ENCODE assay signal across 8 mouse cellular contexts in the genomic region with DNA sequence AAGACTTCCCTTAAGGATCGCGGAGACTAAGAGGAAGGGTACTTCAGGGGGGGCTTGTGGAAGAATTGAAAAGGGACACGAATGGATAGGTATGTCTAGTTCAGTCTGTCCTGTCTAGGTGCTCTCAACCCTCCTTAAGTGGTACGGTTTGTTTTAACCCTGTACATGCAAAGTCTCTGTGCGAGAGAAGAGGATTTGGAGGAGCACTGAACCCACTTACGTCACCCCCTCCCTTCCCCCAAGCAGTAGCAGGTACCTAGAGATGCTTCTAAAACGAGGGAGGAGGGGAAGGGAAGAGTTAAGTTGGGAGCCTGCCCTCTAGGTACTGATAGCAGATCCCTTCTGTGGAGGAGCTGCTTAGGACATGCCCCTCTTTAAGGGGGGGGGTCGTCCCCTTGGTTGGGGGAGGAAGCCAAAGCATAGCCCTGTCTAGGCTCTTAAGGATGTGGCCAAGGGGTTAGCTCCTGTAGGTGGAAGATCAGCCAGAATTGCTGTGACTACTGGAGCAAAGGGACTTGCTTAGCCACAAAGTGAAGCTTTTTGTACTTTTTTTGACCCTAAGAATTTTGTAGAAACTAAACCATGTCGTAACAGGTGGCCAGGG.
DNase-seq lines count a peak whose midpoint lies in the region; ATAC-seq and TF ChIP-seq lines count a peak whose summit lies in the region.

No protein-coding gene starts in this region.

- peak overlapping the region; percentile 48 for H3K4me3 ChIP-seq in kidney, embryonic 15.5 days (replicated peaks)
- peak overlapping the region; percentile 71 for H3K4me3 ChIP-seq in cortical plate, adult 2 months (ENCODE audit: insufficient read depth, low read length)
- peak overlapping the region; percentile 49 for H3K4me3 ChIP-seq in hindbrain, embryonic 15.5 days
- H3K4me3 ChIP-seq in midbrain, embryonic 15.5 days = peak overlapping the region; percentile 48
- H3K4me3 ChIP-seq in cerebellum, adult 2 months (replicated peaks; ENCODE audit: insufficient read depth, low read depth, low read length) = no peak overlapping the region

- H3K36me3 ChIP-seq in kidney, embryonic 15.5 days = no peaks in the 10 kb centered on the region
- H3K36me3 ChIP-seq in hindbrain, embryonic 15.5 days = no peaks in the 10 kb centered on the region
- no peaks in the 10 kb centered on the region for H3K36me3 ChIP-seq in midbrain, embryonic 15.5 days (replicated peaks)

- no peaks in the 10 kb centered on the region for H3K9me3 ChIP-seq in kidney, embryonic 15.5 days (replicated peaks)
- no peaks in the 10 kb centered on the region for H3K9me3 ChIP-seq in hindbrain, embryonic 15.5 days
- H3K9me3 ChIP-seq in midbrain, embryonic 15.5 days = no peaks in the 10 kb centered on the region

- H3K9ac ChIP-seq in kidney, embryonic 15.5 days = no peak overlapping the region
- peak overlapping the region; percentile 45 for H3K9ac ChIP-seq in hindbrain, embryonic 15.5 days
- peak overlapping the region; percentile 49; the same call in 1 of the 2 replicates for H3K9ac ChIP-seq in midbrain, embryonic 15.5 days

- H3K4me1 ChIP-seq in kidney, embryonic 15.5 days = no peaks in the 10 kb centered on the region
- H3K4me1 ChIP-seq in cortical plate, adult 2 months (ENCODE audit: control insufficient read depth, insufficient read depth, low read length) = no peaks in the 10 kb centered on the region
- peaks cover 5% of the 10 kb centered on the region; the same call in 1 of the 2 replicates for H3K4me1 ChIP-seq in hindbrain, embryonic 15.5 days (replicated peaks)
- H3K4me1 ChIP-seq in midbrain, embryonic 15.5 days = peaks cover 3% of the 10 kb centered on the region; the same call in 1 of the 2 replicates
- H3K4me1 ChIP-seq in cerebellum, adult 2 months (ENCODE audit: control insufficient read depth, insufficient read depth, low read length) = no peaks in the 10 kb centered on the region

- 30% methylated on average over 9 of the region's 9 CpGs for WGBS in kidney, embryonic 15.5 days
- 24% methylated on average over 9 of the region's 9 CpGs for WGBS in hindbrain, embryonic 15.5 days
- 24% methylated on average over 9 of the region's 9 CpGs for WGBS in midbrain, embryonic 15.5 days
- WGBS in cerebellum, adult 2 months = 32% methylated on average over 9 of the region's 9 CpGs

- peak overlapping the region; percentile 77 for H3K4me2 ChIP-seq in kidney, embryonic 15.5 days
- peak overlapping the region; percentile 68 for H3K4me2 ChIP-seq in hindbrain, embryonic 15.5 days
- peak overlapping the region; percentile 60 for H3K4me2 ChIP-seq in midbrain, embryonic 15.5 days

- ATAC-seq in kidney, embryonic 15.5 days (replicated peaks; ENCODE audit: low FRiP score) = 0 out of 2 replicates have a peak, but pooled peaks have one; percentile 33
- ATAC-seq in hindbrain, embryonic 15.5 days (ENCODE audit: low FRiP score, low read depth) = peak; percentile 43; the same call in 1 of the 2 replicates
- peak; percentile 66 for ATAC-seq in midbrain, embryonic 15.5 days (replicated peaks)

- TF ChIP-seq CTCF in cortical plate, adult 2 months (IDR thresholded peaks at IDR 0.05; ENCODE audit: extremely low read depth, insufficient read depth, low read length) = no peak
- no peak for TF ChIP-seq CTCF in cerebellum, adult 2 months (IDR thresholded peaks at IDR 0.05; ENCODE audit: borderline replicate concordance, insufficient read depth, low read depth, low read length)

- no peak for TF ChIP-seq POLR2A in cortical plate, adult 2 months (IDR thresholded peaks at IDR 0.05; ENCODE audit: extremely low read depth, insufficient read depth, low read length)
- no peak for TF ChIP-seq POLR2A in cerebellum, adult 2 months (IDR thresholded peaks at IDR 0.05; ENCODE audit: borderline replicate concordance, insufficient read depth, low read length)

- no peak for DNase-seq in kidney, adult 18-20 months
- no peak for DNase-seq in adrenal gland, adult 18-20 months (ENCODE audit: low spot score in 2 of 2)
- DNase-seq in right cerebral cortex, postnatal 25 days = no peak
- DNase-seq in cerebellum, adult 2 months = no peak

- H3K27me3 ChIP-seq in kidney, embryonic 15.5 days = peaks cover 44% of the 10 kb centered on the region
- H3K27me3 ChIP-seq in hindbrain, embryonic 15.5 days = no peaks in the 10 kb centered on the region
- H3K27me3 ChIP-seq in midbrain, embryonic 15.5 days (replicated peaks) = no peaks in the 10 kb centered on the region
- H3K27me3 ChIP-seq in cerebellum, adult 2 months (ENCODE audit: control insufficient read depth, insufficient read depth, low read length) = no peaks in the 10 kb centered on the region

- no peak overlapping the region for H3K27ac ChIP-seq in kidney, embryonic 15.5 days
- no peak overlapping the region for H3K27ac ChIP-seq in cortical plate, adult 2 months (ENCODE audit: insufficient read depth, low read length)
- H3K27ac ChIP-seq in hindbrain, embryonic 15.5 days (replicated peaks) = no peak overlapping the region
- no peak overlapping the region for H3K27ac ChIP-seq in midbrain, embryonic 15.5 days
- H3K27ac ChIP-seq in cerebellum, adult 2 months (ENCODE audit: insufficient read depth, low read length) = no peak overlapping the region
